Mouse (Mus musculus): Measurements from ENCODE around the gene Trim66. TPM values are rescaled to one million over a fixed set of nuclear protein-coding genes. Genes with fewer than 3 reads are reported as not detected.

The Trim66 gene
- polyA plus RNA-seq, 1 experiment from 2014 or later = 0.14 TPM

DNA sequence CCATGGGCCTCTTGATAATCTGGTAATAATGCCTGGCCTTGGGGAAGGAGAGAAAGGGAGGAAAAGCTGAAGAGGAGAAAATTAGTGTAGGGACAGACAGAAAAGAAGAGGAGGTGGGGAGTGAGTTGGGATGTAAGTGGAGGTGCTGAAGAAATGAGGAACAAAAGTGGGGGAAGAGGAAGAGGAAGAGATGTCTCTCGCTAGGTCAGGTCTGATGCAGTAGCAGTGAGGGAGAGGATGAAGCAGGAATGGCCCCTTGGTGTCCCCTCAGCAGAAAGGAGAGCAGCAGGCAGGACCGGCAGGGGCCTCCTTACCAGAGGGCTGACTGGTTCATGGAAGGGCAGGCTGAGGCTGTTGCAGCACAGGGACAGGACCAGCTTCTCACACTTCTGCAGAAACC is 52.2 kb downstream of the Trim66 start:
- no peaks in the 10 kb centered on the region for H3K9me3 ChIP-seq (ENCODE audit: control insufficient read depth, low read length)
- no peak overlapping the region for H3K9ac ChIP-seq (ENCODE audit: low read depth, low read length)
- H3K27me3 ChIP-seq (ENCODE audit: control insufficient read depth, insufficient read depth, low read length) = no peaks in the 10 kb centered on the region
- H3K27ac ChIP-seq (ENCODE audit: low read depth, low read length) = no peak overlapping the region
- H3K4me1 ChIP-seq (replicated peaks; ENCODE audit: control insufficient read depth, insufficient read depth, low read length) = no peaks in the 10 kb centered on the region
- H3K4me3 ChIP-seq (ENCODE audit: low read depth, low read length) = no peak overlapping the region
- no peaks in the 10 kb centered on the region for H3K36me3 ChIP-seq (ENCODE audit: control insufficient read depth, insufficient read depth, low read length)
- DNase-seq (ENCODE audit: low spot score) (no peak), ATAC-seq (ENCODE audit: low FRiP score) (no peak)
- 87% methylated on average over 2 of the region's 2 CpGs for WGBS
- H3K4me2 ChIP-seq (replicated peaks; ENCODE audit: low read depth, low read length) = no peak overlapping the region

DNA sequence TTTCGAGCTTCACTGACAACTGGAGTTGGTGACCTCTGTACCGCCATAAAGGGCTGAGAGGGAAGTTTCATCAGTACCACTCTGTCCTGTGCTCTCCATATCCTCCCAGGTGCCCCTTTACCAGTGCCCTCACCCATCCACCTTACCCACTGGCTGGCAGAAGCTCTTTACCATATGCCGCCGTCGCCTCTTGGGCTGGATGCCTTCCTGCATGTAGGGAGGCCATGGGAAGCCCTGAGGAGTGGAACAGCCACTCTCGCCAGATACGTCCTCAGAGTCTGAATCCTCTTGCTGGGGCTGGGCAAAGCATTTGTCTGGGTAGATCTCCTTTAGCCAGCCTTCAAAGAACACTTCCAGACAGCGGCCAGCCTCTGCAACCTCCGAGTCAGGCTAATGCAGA is 53.1 kb downstream of the Trim66 start:
- H3K4me3 ChIP-seq (ENCODE audit: low read depth, low read length) = no peak overlapping the region
- no peak overlapping the region for H3K4me2 ChIP-seq (replicated peaks; ENCODE audit: low read depth, low read length)
- no peaks in the 10 kb centered on the region for H3K9me3 ChIP-seq (ENCODE audit: control insufficient read depth, low read length)
- no peak overlapping the region for H3K9ac ChIP-seq (ENCODE audit: low read depth, low read length)
- H3K27me3 ChIP-seq (ENCODE audit: control insufficient read depth, insufficient read depth, low read length) = no peaks in the 10 kb centered on the region
- H3K4me1 ChIP-seq (replicated peaks; ENCODE audit: control insufficient read depth, insufficient read depth, low read length) = no peaks in the 10 kb centered on the region
- ATAC-seq (ENCODE audit: low FRiP score) (no peak), DNase-seq (ENCODE audit: low spot score) (no peak)
- 92% methylated on average over 9 of the region's 9 CpGs for WGBS
- H3K36me3 ChIP-seq (ENCODE audit: control insufficient read depth, insufficient read depth, low read length) = no peaks in the 10 kb centered on the region
- H3K27ac ChIP-seq (ENCODE audit: low read depth, low read length) = no peak overlapping the region

DNA sequence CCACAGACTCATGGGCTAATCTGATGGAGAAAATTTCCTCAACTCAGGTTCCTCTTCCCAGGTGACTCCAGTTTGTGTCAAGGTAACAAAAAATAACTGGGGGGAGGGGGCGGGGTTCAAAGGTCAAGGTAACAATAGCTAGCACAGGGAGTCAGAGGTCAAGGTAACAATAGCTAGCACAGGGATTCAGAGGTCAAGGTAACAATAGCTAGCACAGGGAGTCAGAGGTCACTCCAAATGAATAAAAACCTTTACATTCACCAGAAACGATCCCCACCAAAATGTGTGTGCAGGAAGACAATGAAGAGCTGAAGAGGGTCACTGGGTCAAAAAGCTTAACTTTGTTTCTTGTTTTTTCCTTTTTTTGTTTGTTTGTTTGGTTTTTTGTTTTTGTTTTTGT is 59.9 kb downstream of the Trim66 start:
- ATAC-seq (ENCODE audit: low FRiP score) (no peak), DNase-seq (ENCODE audit: low spot score) (no peak)
- no peak overlapping the region for H3K27ac ChIP-seq (ENCODE audit: low read depth, low read length)
- WGBS = 64% methylated on average over 2 of the region's 2 CpGs
- H3K27me3 ChIP-seq (ENCODE audit: control insufficient read depth, insufficient read depth, low read length) = no peaks in the 10 kb centered on the region
- H3K4me2 ChIP-seq (replicated peaks; ENCODE audit: low read depth, low read length) = no peak overlapping the region
- no peak overlapping the region for H3K4me3 ChIP-seq (ENCODE audit: low read depth, low read length)
- H3K4me1 ChIP-seq (replicated peaks; ENCODE audit: control insufficient read depth, insufficient read depth, low read length) = no peaks in the 10 kb centered on the region
- no peaks in the 10 kb centered on the region for H3K36me3 ChIP-seq (ENCODE audit: control insufficient read depth, insufficient read depth, low read length)
- no peaks in the 10 kb centered on the region for H3K9me3 ChIP-seq (ENCODE audit: control insufficient read depth, low read length)
- H3K9ac ChIP-seq (ENCODE audit: low read depth, low read length) = no peak overlapping the region

DNA sequence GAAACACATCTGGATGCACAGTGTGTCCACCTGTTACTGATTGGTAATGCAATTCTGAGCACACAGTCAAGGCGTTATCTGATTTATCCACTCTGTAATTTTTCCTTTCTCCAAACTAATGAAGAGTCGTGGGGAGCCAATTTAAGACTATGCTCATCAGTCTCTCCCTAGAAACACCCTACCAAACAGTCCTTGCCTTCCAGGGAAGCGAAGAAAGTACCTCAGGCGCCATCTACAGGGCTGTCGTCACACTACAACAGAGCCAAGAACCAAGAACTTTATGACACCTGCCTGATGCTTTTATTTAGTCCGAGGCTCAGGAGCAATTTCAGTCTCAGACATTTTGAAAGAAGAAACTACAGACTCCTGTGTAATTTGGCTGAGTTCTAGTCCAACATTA is 62.9 kb downstream of the Trim66 start:
- DNase-seq (ENCODE audit: low spot score) (peak; percentile 74), ATAC-seq (ENCODE audit: low FRiP score) (peak; percentile 63)
- H3K4me1 ChIP-seq (replicated peaks; ENCODE audit: control insufficient read depth, insufficient read depth, low read length) = no peaks in the 10 kb centered on the region; the same call in 1 of the 2 replicates
- H3K27ac ChIP-seq (ENCODE audit: low read depth, low read length) = no peak overlapping the region
- H3K9me3 ChIP-seq (ENCODE audit: control insufficient read depth, low read length) = no peaks in the 10 kb centered on the region
- no peak overlapping the region for H3K9ac ChIP-seq (ENCODE audit: low read depth, low read length)
- no peaks in the 10 kb centered on the region for H3K36me3 ChIP-seq (ENCODE audit: control insufficient read depth, insufficient read depth, low read length)
- no peak overlapping the region for H3K4me3 ChIP-seq (ENCODE audit: low read depth, low read length)
- H3K27me3 ChIP-seq (ENCODE audit: control insufficient read depth, insufficient read depth, low read length) = no peaks in the 10 kb centered on the region
- no peak overlapping the region for H3K4me2 ChIP-seq (replicated peaks; ENCODE audit: low read depth, low read length)
- WGBS = 15% methylated on average over 6 of the region's 6 CpGs

DNA sequence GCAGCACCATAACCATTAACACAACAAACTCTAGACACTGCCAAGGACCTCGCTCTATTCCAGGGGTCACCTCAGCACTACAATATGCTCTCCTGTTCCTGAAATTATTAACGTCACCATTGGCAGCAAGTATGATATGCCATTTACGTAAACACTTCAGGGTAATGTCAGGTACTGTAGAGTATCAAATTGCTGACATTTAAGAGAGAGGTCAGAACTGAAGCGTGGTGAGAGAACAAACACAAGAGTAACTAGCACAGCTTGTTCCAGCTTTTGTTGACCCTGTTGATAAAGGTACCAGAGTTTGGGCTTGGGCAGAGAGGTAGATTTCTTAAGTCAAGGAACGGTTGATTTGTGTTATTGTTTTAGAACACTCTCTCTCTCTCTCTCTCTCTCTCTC is 65.2 kb downstream of the Trim66 start:
- Histone ChIP-seq H3K9ac (ENCODE audit: low read depth, low read length) (no peak overlapping the region), H3K27me3 (ENCODE audit: control insufficient read depth, insufficient read depth, low read length) (no peaks in the 10 kb centered on the region; the same call in 1 of the 2 replicates), H3K9me3 (ENCODE audit: control insufficient read depth, low read length) (no peaks in the 10 kb centered on the region), H3K4me1 (replicated peaks; ENCODE audit: control insufficient read depth, insufficient read depth, low read length) (no peaks in the 10 kb centered on the region; the same call in 1 of the 2 replicates), H3K4me2 (replicated peaks; ENCODE audit: low read depth, low read length) (no peak overlapping the region), H3K36me3 (ENCODE audit: control insufficient read depth, insufficient read depth, low read length) (no peaks in the 10 kb centered on the region), H3K27ac (ENCODE audit: low read depth, low read length) (no peak overlapping the region), H3K4me3 (ENCODE audit: low read depth, low read length) (no peak overlapping the region)
- DNase-seq (ENCODE audit: low spot score) (no peak), ATAC-seq (ENCODE audit: low FRiP score) (no peak)
- WGBS = 78% methylated on average over 5 of the region's 5 CpGs

DNA sequence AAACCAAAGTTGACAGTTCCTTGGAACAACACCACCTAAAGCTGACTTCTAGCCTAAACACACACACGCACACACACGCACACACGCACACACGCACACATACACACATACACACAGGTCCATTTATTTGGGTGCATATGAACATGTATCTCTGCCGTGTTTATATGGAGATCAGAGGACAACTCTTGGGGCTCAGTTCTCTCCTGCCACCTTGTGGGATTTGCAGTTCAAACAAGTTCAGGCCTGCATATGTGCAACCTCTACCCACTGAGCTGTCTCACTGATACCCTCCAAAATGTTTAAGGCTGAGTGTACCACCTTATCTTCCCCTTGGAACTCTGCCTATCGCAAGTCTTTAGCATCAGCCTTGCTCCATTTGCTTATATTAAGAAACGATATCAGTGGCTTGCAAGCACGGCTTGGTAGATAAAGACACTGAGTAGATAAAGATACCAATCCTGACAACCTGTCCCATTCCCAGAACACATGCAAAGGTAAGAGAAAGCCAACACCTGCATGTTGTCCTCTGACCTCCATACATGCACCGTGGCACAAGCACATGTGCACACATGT is 67.2 kb downstream of the Trim66 start:
- H3K4me3 ChIP-seq (ENCODE audit: low read depth, low read length) = no peak overlapping the region

DNA sequence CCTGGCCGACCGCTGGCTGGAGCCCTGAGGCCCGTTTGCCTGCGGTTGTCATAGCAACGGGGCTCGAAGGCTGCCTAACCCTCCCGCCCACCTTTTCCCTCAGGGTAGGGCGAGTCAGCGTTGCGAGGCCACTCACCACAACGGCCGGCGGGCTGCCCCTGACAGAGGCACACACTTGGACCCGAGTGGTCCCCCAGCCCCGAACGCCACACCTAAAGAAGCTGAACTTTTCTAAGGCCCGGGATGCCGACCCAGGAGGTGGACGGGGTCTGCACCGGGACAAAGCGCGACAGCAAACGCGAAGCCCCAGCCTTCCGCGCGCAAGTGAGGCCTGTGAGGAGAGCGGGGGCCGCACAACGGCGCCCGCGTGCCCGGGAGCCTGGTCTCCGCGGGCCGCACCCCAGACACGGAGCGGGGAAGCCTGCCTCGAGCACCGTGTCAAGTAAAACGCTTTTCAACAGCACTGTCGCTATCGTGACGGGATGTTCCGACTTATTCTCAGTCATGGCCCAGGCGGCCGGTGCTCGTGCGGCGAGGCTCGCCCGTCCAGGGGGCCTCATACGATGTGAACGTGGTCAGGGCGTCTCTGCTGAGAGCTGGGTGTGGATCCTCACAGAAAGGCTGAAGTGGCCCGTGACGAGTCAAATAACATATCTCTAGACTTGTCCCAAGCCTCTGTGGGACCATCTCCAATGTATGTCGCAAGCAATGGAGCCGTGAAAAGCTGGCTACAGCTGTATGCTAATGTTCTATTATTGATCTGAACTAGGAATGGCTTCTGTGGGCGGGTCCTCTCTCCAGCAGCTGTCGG is 68.9 kb downstream of the Trim66 start, which contains the start of gene Stk33:
Gene Stk33, minus strand, starts transcription at position 301 of the 811 bp plus-strand sequence.
- ATAC-seq (ENCODE audit: low FRiP score) = peak; percentile 89
- peak within 1 kb of the TSS; percentile 83 for H3K9ac ChIP-seq (ENCODE audit: low read depth, low read length)
- peak; percentile 86 for DNase-seq (ENCODE audit: low spot score)
- H3K4me2 ChIP-seq (replicated peaks; ENCODE audit: low read depth, low read length) = peak within 1 kb of the TSS; percentile 92
- peak within 1 kb of the TSS; percentile 46 for H3K4me3 ChIP-seq (ENCODE audit: low read depth, low read length)
- under 1% methylated on average over 61 of the region's 62 CpGs for WGBS
- peak within 1 kb of the TSS; percentile 85 for H3K27ac ChIP-seq (ENCODE audit: low read depth, low read length)
- no peaks in the 10 kb centered on the region for H3K36me3 ChIP-seq (ENCODE audit: control insufficient read depth, insufficient read depth, low read length)
- no peaks in the 10 kb centered on the region; the same call in 1 of the 2 replicates for H3K4me1 ChIP-seq (replicated peaks; ENCODE audit: control insufficient read depth, insufficient read depth, low read length)
- no peaks in the 10 kb centered on the region for H3K9me3 ChIP-seq (ENCODE audit: control insufficient read depth, low read length)
- no peaks in the 10 kb centered on the region; the same call in 1 of the 2 replicates for H3K27me3 ChIP-seq (ENCODE audit: control insufficient read depth, insufficient read depth, low read length)

More for the DNA sequence above, 67.2 kb downstream of the Trim66 start:
- no peak for DNase-seq (ENCODE audit: low spot score)
- no peak overlapping the region for H3K4me2 ChIP-seq (replicated peaks; ENCODE audit: low read depth, low read length)
- no peak overlapping the region for H3K9ac ChIP-seq (ENCODE audit: low read depth, low read length)
- whole genome bisulfite sequencing = 90% methylated on average over 9 of the region's 9 CpGs
- H3K36me3 ChIP-seq (ENCODE audit: control insufficient read depth, insufficient read depth, low read length) = no peaks in the 10 kb centered on the region
- H3K27ac ChIP-seq (ENCODE audit: low read depth, low read length) = no peak overlapping the region
- H3K4me1 ChIP-seq (replicated peaks; ENCODE audit: control insufficient read depth, insufficient read depth, low read length) = no peaks in the 10 kb centered on the region; the same call in 1 of the 2 replicates
- no peaks in the 10 kb centered on the region; the same call in 1 of the 2 replicates for H3K27me3 ChIP-seq (ENCODE audit: control insufficient read depth, insufficient read depth, low read length)
- H3K9me3 ChIP-seq (ENCODE audit: control insufficient read depth, low read length) = no peaks in the 10 kb centered on the region
- no peak for ATAC-seq (ENCODE audit: low FRiP score)

DNA sequence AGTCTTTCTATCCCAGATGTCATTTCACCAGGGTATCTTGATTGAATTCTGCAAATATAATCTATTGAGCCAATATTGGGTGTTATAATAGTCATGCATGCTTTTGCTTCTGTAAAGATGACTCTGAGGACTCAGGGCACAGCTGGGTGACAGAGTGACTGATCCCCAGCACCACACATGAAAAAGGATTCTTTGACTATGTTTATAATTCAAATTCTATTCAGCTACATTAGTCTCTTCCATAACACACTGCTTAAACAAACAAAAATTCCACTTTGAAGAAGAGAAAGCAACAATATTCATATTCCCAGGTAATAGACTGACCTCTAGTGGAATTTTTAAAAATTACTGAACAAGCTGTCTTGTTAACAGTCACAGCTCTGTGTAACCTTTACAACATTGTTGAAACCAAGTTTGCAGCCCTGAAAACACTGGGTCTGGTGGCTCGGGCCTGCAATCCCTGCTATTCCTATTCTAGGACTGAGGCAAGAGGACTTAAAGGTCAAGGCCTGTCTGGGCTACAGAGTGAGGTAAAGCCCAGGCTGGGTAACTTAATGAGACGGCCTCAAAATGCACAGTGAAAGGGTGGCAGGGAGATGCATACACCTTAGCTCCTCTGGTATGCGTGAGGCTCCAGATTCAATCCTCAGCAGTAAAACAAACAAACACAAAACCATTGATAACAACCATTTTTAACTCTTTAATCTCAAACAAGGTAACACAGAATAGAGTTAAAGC is 83.3 kb downstream of the Trim66 start:
- no peaks in the 10 kb centered on the region for H3K36me3 ChIP-seq (ENCODE audit: control insufficient read depth, insufficient read depth, low read length)
- H3K4me3 ChIP-seq (ENCODE audit: low read depth, low read length) = no peak overlapping the region
- ATAC-seq (ENCODE audit: low FRiP score) (0 out of 2 replicates have a peak, but pooled peaks have one; percentile 40), DNase-seq (ENCODE audit: low spot score) (peak; percentile 25)
- no peak overlapping the region for H3K4me2 ChIP-seq (replicated peaks; ENCODE audit: low read depth, low read length)
- H3K9ac ChIP-seq (ENCODE audit: low read depth, low read length) = no peak overlapping the region
- no peaks in the 10 kb centered on the region for H3K27me3 ChIP-seq (ENCODE audit: control insufficient read depth, insufficient read depth, low read length)
- WGBS = 70% methylated on average over 3 of the region's 3 CpGs
- no peaks in the 10 kb centered on the region for H3K4me1 ChIP-seq (replicated peaks; ENCODE audit: control insufficient read depth, insufficient read depth, low read length)
- H3K27ac ChIP-seq (ENCODE audit: low read depth, low read length) = no peak overlapping the region
- no peaks in the 10 kb centered on the region for H3K9me3 ChIP-seq (ENCODE audit: control insufficient read depth, low read length)

Data from hindbrain, embryonic 11.5 days (tissue).